Comparison of ENCODE assay signal across 8 mouse cellular contexts in the genomic region with DNA sequence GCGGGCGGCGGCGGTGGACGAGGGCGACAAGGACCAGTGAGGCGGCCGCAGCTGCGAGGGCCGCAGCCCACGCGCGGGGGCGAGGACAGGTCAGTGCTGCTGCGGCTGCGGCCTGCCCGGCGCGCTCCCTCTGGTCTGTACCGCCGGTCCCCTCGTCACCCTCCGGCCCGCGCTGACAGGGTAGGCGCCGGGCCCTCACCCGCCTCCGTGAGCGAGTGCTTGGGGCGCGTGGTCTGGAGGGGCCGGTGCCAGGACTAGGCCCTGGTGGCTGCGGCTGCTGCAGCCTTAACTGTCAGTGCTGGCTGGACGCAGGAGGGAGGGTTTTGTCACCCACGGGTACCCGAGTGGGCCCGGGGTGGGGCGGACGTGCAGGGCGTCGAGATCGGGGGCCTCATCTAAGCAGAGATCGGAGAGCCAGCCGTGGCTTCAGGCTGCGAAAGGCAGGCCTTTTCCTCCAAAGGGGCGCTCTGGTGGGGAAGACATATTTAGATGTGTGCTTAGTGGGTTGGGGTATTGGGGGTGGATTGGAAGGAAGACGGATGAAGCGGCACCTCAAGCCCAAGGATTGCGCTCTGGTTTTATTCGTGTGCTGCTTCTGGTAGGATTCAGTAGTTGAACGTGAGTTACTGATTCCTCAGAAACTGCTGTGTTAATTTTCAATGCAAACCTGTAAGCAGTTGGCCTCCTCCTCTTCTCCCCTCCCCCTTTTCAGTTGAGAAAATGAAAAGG. TPM values are rescaled to one million over a fixed set of nuclear protein-coding genes. Genes with fewer than 3 reads are reported as not detected.
DNase-seq lines count a peak whose midpoint lies in the region; ATAC-seq lines count a peak whose summit lies in the region.

No protein-coding gene starts in this region.

- peaks cover 16% of the 10 kb centered on the region for H3K4me1 ChIP-seq in hindbrain, embryonic 14.5 days (replicated peaks; ENCODE audit: control insufficient read depth, insufficient read depth, low read length)

- peak; percentile 56 for ATAC-seq in cerebellum, adult (ENCODE audit: insufficient number of reproducible peaks, low FRiP score, low TSS enrichment)
- peak; percentile 54 for ATAC-seq in hindbrain, embryonic 14.5 days (ENCODE audit: low FRiP score)
- ATAC-seq in megakaryocyte progenitor cell, adult 5-6 weeks (replicated peaks; ENCODE audit: poor library complexity): peak; percentile 33

- WGBS in hindbrain, embryonic 14.5 days: under 1% methylated on average over 47 of the region's 52 CpGs

- no peaks in the 10 kb centered on the region for H3K9me3 ChIP-seq in hindbrain, embryonic 14.5 days (ENCODE audit: control insufficient read depth, low read length)

- H3K36me3 ChIP-seq in hindbrain, embryonic 14.5 days (replicated peaks; ENCODE audit: control insufficient read depth, insufficient read depth): no peaks in the 10 kb centered on the region

- H3K27me3 ChIP-seq in hindbrain, embryonic 14.5 days (ENCODE audit: control insufficient read depth, insufficient read depth, low read length): no peaks in the 10 kb centered on the region

- intact Hi-C loops in left cerebral cortex, postnatal 25 days (cut with DNase I): loop anchor here (2.0 to 5.0 kb wide), 2 partner anchors 385 to 1637 kb away; no protein-coding TSS in a partner anchor

- no peak for DNase-seq in cerebellum, adult 11 months
- peak; percentile 79 for DNase-seq in cerebellum, adult 9-11 months
- peak; percentile 65 to 66 for DNase-seq in frontal cortex, postnatal 10 days (ENCODE audit: low spot score in 2 of 2)
- DNase-seq in hindbrain, embryonic 14.5 days (ENCODE audit: low spot score): peak; percentile 50
- peak; percentile 70 to 73 for DNase-seq in left cerebral cortex, postnatal 25 days (ENCODE audit: low spot score in 2 of 2)
- DNase-seq in spleen, adult 18-20 months: peak; percentile 47 to 58

- H3K9ac ChIP-seq in hindbrain, embryonic 14.5 days: peak overlapping the region; percentile 90

- H3K4me3 ChIP-seq in hindbrain, embryonic 14.5 days (replicated peaks; ENCODE audit: low read length): peak overlapping the region; percentile 82

- peak overlapping the region; percentile 80 for H3K4me2 ChIP-seq in hindbrain, embryonic 14.5 days (replicated peaks)

- H3K27ac ChIP-seq in hindbrain, embryonic 14.5 days: peak overlapping the region; percentile 93

RNA-seq across cellular contexts. Expression of gene Ube3a, which starts 0.8 kb away (rescaled TPM):
- polyA plus RNA-seq in hindbrain, embryonic 14.5 days (2014; fragmentation: Nextera tagmentation; extraction: Ambion mirVana): 173 and 182 TPM in 2 replicates
- 100 to 1,000 TPM; 135 to 140 TPM for total RNA-seq in left cerebral cortex, postnatal 25 days (2021)
- 68.9 and 70.1 TPM in 2 replicates for total RNA-seq in megakaryocyte progenitor cell, adult 5-6 weeks (2015)
- total RNA-seq in megakaryocyte progenitor cell, adult 5-6 weeks (2017): 71.3 and 92.9 TPM in 2 replicates
